Mouse (Mus musculus): ENCODE measurements around the gene Tac4. TPM values are rescaled to one million over a fixed set of nuclear protein-coding genes. Genes with fewer than 3 reads are reported as not detected.

The Tac4 gene
- polyA plus RNA-seq, 1 experiment from 2014 or later, result not detected

- Histone ChIP-seq H3K4me1 (ENCODE audit: control insufficient read depth, insufficient read depth, low read length) (peaks cover 4% of the 10 kb centered on the region), H3K9ac (ENCODE audit: low read length) (no peak overlapping the region), H3K9me3 (replicated peaks; ENCODE audit: control insufficient read depth, low read length) (no peaks in the 10 kb centered on the region), H3K27ac (ENCODE audit: low read depth, low read length) (no peak overlapping the region), H3K4me3 (ENCODE audit: low read depth, low read length) (no peak overlapping the region), H3K36me3 (ENCODE audit: control insufficient read depth, insufficient read depth, low read length) (no peaks in the 10 kb centered on the region), H3K27me3 (replicated peaks; ENCODE audit: control insufficient read depth, insufficient read depth, low read length) (no peaks in the 10 kb centered on the region), H3K4me2 (ENCODE audit: low read length) (no peak overlapping the region)
- ATAC-seq, result no peak
- 84% methylated on average over 7 of the region's 7 CpGs for WGBS
- no peak for DNase-seq (ENCODE audit: low spot score)
These were observed 54.1 kb downstream of the Tac4 start for GRCm38 (mm10) chr11:95315215-95315955.

- Histone ChIP-seq H3K27ac (ENCODE audit: low read depth, low read length) (no peak overlapping the region), H3K4me3 (ENCODE audit: low read depth, low read length) (no peak overlapping the region), H3K9me3 (replicated peaks; ENCODE audit: control insufficient read depth, low read length) (no peaks in the 10 kb centered on the region), H3K9ac (ENCODE audit: low read length) (no peak overlapping the region), H3K27me3 (replicated peaks; ENCODE audit: control insufficient read depth, insufficient read depth, low read length) (no peaks in the 10 kb centered on the region), H3K36me3 (ENCODE audit: control insufficient read depth, insufficient read depth, low read length) (no peaks in the 10 kb centered on the region), H3K4me2 (ENCODE audit: low read length) (no peak overlapping the region), H3K4me1 (ENCODE audit: control insufficient read depth, insufficient read depth, low read length) (no peaks in the 10 kb centered on the region)
- DNase-seq (ENCODE audit: low spot score) (no peak), ATAC-seq (no peak)
- WGBS, result 92% methylated on average over 9 of the region's 9 CpGs
These were observed 56.8 kb downstream of the Tac4 start for GRCm38 (mm10) chr11:95318116-95318515.

Other genes with a start within 250 kb of the Tac4 start
- 20.1 and 24.2 TPM in 2 replicates for gene Pdk2, start 220.2 kb upstream of the Tac4 start, polyA plus RNA-seq (2014; fragmentation: Nextera tagmentation; extraction: Ambion mirVana)
- gene Itga3, start 184.7 kb upstream of the Tac4 start, polyA plus RNA-seq (2014; fragmentation: Nextera tagmentation; extraction: Ambion mirVana), result 4.1 and 4.8 TPM in 2 replicates
- not detected in 2 replicates for gene Dlx3, start 141.4 kb upstream of the Tac4 start, polyA plus RNA-seq (2014; fragmentation: Nextera tagmentation; extraction: Ambion mirVana)
- 0.11 TPM in 1 of 2 replicates, not detected in the other for gene Dlx4, start 115.3 kb upstream of the Tac4 start, polyA plus RNA-seq (2014; fragmentation: Nextera tagmentation; extraction: Ambion mirVana)
- gene Kat7, start 48.7 kb downstream of the Tac4 start, polyA plus RNA-seq (2014; fragmentation: Nextera tagmentation; extraction: Ambion mirVana), result 66.5 and 68.0 TPM in 2 replicates
- gene Fam117a, start 75.5 kb downstream of the Tac4 start, polyA plus RNA-seq (2014; fragmentation: Nextera tagmentation; extraction: Ambion mirVana), result 3.3 and 4.0 TPM in 2 replicates
- gene Slc35b1, start 123.2 kb downstream of the Tac4 start, polyA plus RNA-seq (2014; fragmentation: Nextera tagmentation; extraction: Ambion mirVana), result 168 and 174 TPM in 2 replicates
- 62.0 and 96.6 TPM in 2 replicates for gene Spop, start 152.6 kb downstream of the Tac4 start, polyA plus RNA-seq (2014; fragmentation: Nextera tagmentation; extraction: Ambion mirVana)